Mouse (Mus musculus) gastrocnemius, postnatal 14 days (tissue): Measurements from ENCODE around the gene Clec4a4. TPM values are rescaled to one million over a fixed set of nuclear protein-coding genes. Genes with fewer than 3 reads are reported as not detected.
"Not testable (repeated sequence)": the region's sequence is repeated elsewhere in the genome, so short reads cannot be mapped to it uniquely, and the experiment has no call there.

Source experiments
- DNase-seq: peaks from one replicate; pipeline ENCODE4 v3.0.0; 2021; ENCODE audit warnings: mixed read lengths
- intact Hi-C: fragments of 180-260 bp; cut with DNase I; formaldehyde crosslinking; loops from one replicate; pipeline ENCODE4 v1.15.1; 2025; ENCODE audit warnings: low total_unique reads
- long read RNA-seq, 2 experiments: library from polyadenylated mRNA; stranded (forward); transcript quantifications; one replicate each; pipeline ENCODE4 v2.0.0; 2021
- total RNA-seq, 2 experiments: library from RNA; stranded (reverse); gene quantifications; 2 replicates each; pipeline ENCODE4 v1.2.3; 2021

Gene Clec4a4
- total RNA-seq, result not detected
- long read RNA-seq, experiment 1, result 0 reads
- long read RNA-seq, experiment 2, result 0 reads

GRCm38 (mm10) chr6:122989876-122990437, at the start of gene Clec4a4:
Clec4a4 (plus strand) TSS chr6:122990367.
- intact Hi-C loops, result no loop called here
- no peak for DNase-seq

- no peak for DNase-seq
- intact Hi-C loops, result no loop called here
Observed at GRCm38 (mm10) chr6:122946760-122947159, 43.4 kb upstream of the Clec4a4 start.

- intact Hi-C loops, result no loop called here
- no peak for DNase-seq
Observed at GRCm38 (mm10) chr6:122952401-122952800, 37.8 kb upstream of the Clec4a4 start, which contains the start of gene Clec4a3. Clec4a3 (plus strand) TSS chr6:122952515.

GRCm38 (mm10) chr6:122964562-122964961, 25.6 kb upstream of the Clec4a4 start:
- intact Hi-C loops, result no loop called here
- DNase-seq, result no peak

GRCm38 (mm10) chr6:122969048-122969447, 21.1 kb upstream of the Clec4a4 start:
- DNase-seq, result no peak
- intact Hi-C loops, result no loop called here

- DNase-seq, intact Hi-C loops: not testable (repeated sequence)
Observed at GRCm38 (mm10) chr6:123004696-123005095, 14.5 kb downstream of the Clec4a4 start.

- no peak for DNase-seq
- intact Hi-C loops, result no loop called here
Observed at GRCm38 (mm10) chr6:123005591-123005990, 15.4 kb downstream of the Clec4a4 start.

- intact Hi-C loops, result no loop called here
- no peak for DNase-seq
Observed at GRCm38 (mm10) chr6:123049742-123050372, 59.7 kb downstream of the Clec4a4 start, which contains the start of gene Clec4b1. Clec4b1 (plus strand) TSS chr6:123049962.

Other genes starting within 250 kb of the Clec4a4 start
- 1 to 10 TPM; 1.2 to 1.9 TPM for gene Slc2a3, start 188.7 kb upstream of the Clec4a4 start, total RNA-seq
- 10 to 100 TPM; 15.5 to 18.5 TPM for gene Foxj2, start 170.5 kb upstream of the Clec4a4 start, total RNA-seq
- gene C3ar1, start 134.2 kb upstream of the Clec4a4 start, total RNA-seq, result 1 to 10 TPM in 1 of 2 experiments, under 1 TPM in 1; 1.00 to 1.6 TPM
- 10 to 100 TPM; 19.0 to 23.6 TPM for gene Necap1, start 115.9 kb upstream of the Clec4a4 start, total RNA-seq
- 1 to 10 TPM; 1.3 to 2.8 TPM for gene Clec4a1, start 68.5 kb upstream of the Clec4a4 start, total RNA-seq
- gene Clec4a3, start 37.9 kb upstream of the Clec4a4 start, total RNA-seq, result 1 to 10 TPM; 1.7 to 2.6 TPM
- gene Clec4b1, start 59.6 kb downstream of the Clec4a4 start, total RNA-seq, result not detected
- 1 to 10 TPM in 1 of 2 experiments, under 1 TPM in 1; 0.93 to 1.9 TPM for gene Clec4a2, start 116.1 kb downstream of the Clec4a4 start, total RNA-seq
- gene Clec4b2, start 182.5 kb downstream of the Clec4a4 start, total RNA-seq, result not detected
- 1 to 10 TPM in 1 of 2 experiments, under 1 TPM in 1; 0.35 to 1.1 TPM for gene Clec4n, start 239.5 kb downstream of the Clec4a4 start, total RNA-seq